Mouse (Mus musculus) stomach, embryonic 16.5 days (tissue): Measurements from ENCODE around the gene Prkab2. TPM values are rescaled to one million over a fixed set of nuclear protein-coding genes. Genes with fewer than 3 reads are reported as not detected.

Experiments
- ATAC-seq: fragments of 200-750 bp; cut with Nextera tagmentation; 2 replicates; pipeline ENCODE4 v1.8.0; 2017; ENCODE audit warnings: moderate number of reproducible peaks, moderate TSS enrichment; ENCODE audit not compliant: insufficient read depth, low FRiP score
- H3K27ac ChIP-seq: fragments of 300-500 bp; sonication (generic); 2 replicates; pipeline ENCODE4 v1.5.1; 2014; ENCODE audit warnings: low read length
- H3K27me3 ChIP-seq: fragments of 300-500 bp; sonication (generic); 2 replicates; pipeline ENCODE4 v1.6.1; 2014; ENCODE audit warnings: low read length, control low read depth, mixed read lengths; ENCODE audit not compliant: control insufficient read depth, insufficient read depth
- H3K36me3 ChIP-seq: fragments of 300-500 bp; sonication (generic); 2 replicates; pipeline ENCODE4 v1.6.1; 2014; ENCODE audit warnings: low read length; ENCODE audit not compliant: control insufficient read depth, insufficient read depth
- H3K4me1 ChIP-seq: fragments of 300-500 bp; sonication (generic); 2 replicates; pipeline ENCODE4 v1.6.1; 2014; ENCODE audit warnings: low read length, control low read depth, mixed read lengths; ENCODE audit not compliant: control insufficient read depth, insufficient read depth
- H3K4me2 ChIP-seq: fragments of 300-500 bp; sonication (generic); 2 replicates; pipeline ENCODE4 v1.6.1; 2014; ENCODE audit warnings: low read depth, low read length, mixed read lengths
- H3K4me3 ChIP-seq: fragments of 300-500 bp; sonication (generic); replicated peaks from 2 replicates; pipeline ENCODE4 v1.5.1; 2014; ENCODE audit warnings: mild to moderate bottlenecking, low read length
- H3K9ac ChIP-seq: fragments of 300-500 bp; sonication (generic); 2 replicates; pipeline ENCODE4 v1.6.1; 2014; ENCODE audit warnings: low read length
- H3K9me3 ChIP-seq: fragments of 300-500 bp; sonication (generic); replicated peaks from 2 replicates; pipeline ENCODE4 v1.6.1; 2016; ENCODE audit warnings: low read length, control low read depth; ENCODE audit not compliant: control insufficient read depth
- WGBS: fragments of 180-500 bp; shearing (Covaris S2); extraction: QIAGEN DNeasy Blood & Tissue Kit; methylation state at CpG from one replicate; pipeline ENCODE4 v1.1.7; 2014; 5-methylcytosine and 5-hydroxymethylcytosine counted together
- polyA plus RNA-seq: library from polyadenylated mRNA; unstranded; fragments of >200 nt; fragmentation: Nextera tagmentation; extraction: Ambion mirVana; gene quantifications from 2 replicates; pipeline ENCODE4 v1.2.1, GENCODE M21; 2015

Prkab2 gene
- polyA plus RNA-seq, 1 experiment from 2014 or later, result 10.3 TPM

- WGBS, result 68% methylated on average over 6 of the region's 6 CpGs
- Histone ChIP-seq H3K27me3 (no peaks in the 10 kb centered on the region), H3K27ac (no peak overlapping the region), H3K4me3 (no peak overlapping the region), H3K9me3 (no peaks in the 10 kb centered on the region), H3K36me3 (no peaks in the 10 kb centered on the region), H3K4me1 (no peaks in the 10 kb centered on the region), H3K9ac (no peak overlapping the region), H3K4me2 (no peak overlapping the region)
- no peak for ATAC-seq
Observed at GRCm38 (mm10) chr3:97693806-97694205, 35.8 kb downstream of the Prkab2 start.

GRCm38 (mm10) chr3:97696866-97697265 lies 38.9 kb downstream of the Prkab2 start:
- Histone ChIP-seq H3K27me3 (no peaks in the 10 kb centered on the region), H3K27ac (no peak overlapping the region), H3K36me3 (no peaks in the 10 kb centered on the region), H3K4me1 (no peaks in the 10 kb centered on the region), H3K4me3 (no peak overlapping the region), H3K9ac (no peak overlapping the region), H3K4me2 (no peak overlapping the region), H3K9me3 (no peaks in the 10 kb centered on the region)
- WGBS, result 81% methylated on average over 9 of the region's 9 CpGs
- no peak for ATAC-seq

- Histone ChIP-seq H3K9ac (no peak overlapping the region), H3K4me3 (no peak overlapping the region), H3K36me3 (no peaks in the 10 kb centered on the region), H3K4me2 (no peak overlapping the region), H3K27me3 (no peaks in the 10 kb centered on the region), H3K9me3 (no peaks in the 10 kb centered on the region), H3K27ac (no peak overlapping the region), H3K4me1 (no peaks in the 10 kb centered on the region)
- WGBS, result 55% methylated on average over 9 of the region's 9 CpGs
- ATAC-seq, result no peak
Observed at GRCm38 (mm10) chr3:97697291-97697690, 39.3 kb downstream of the Prkab2 start.

- Histone ChIP-seq H3K36me3 (no peaks in the 10 kb centered on the region), H3K4me2 (no peak overlapping the region), H3K4me1 (no peaks in the 10 kb centered on the region), H3K4me3 (no peak overlapping the region), H3K27ac (no peak overlapping the region), H3K27me3 (no peaks in the 10 kb centered on the region), H3K9ac (no peak overlapping the region), H3K9me3 (no peaks in the 10 kb centered on the region)
- no peak for ATAC-seq
- WGBS, result 81% methylated on average over 3 of the region's 3 CpGs
Observed at GRCm38 (mm10) chr3:97699061-97699460, 41.1 kb downstream of the Prkab2 start.

- no peaks in the 10 kb centered on the region for H3K36me3 ChIP-seq
- H3K4me1 ChIP-seq, result no peaks in the 10 kb centered on the region
- no peak overlapping the region for H3K9ac ChIP-seq
- no peak for ATAC-seq
- H3K9me3 ChIP-seq, result no peaks in the 10 kb centered on the region
- 44% methylated on average over 3 of the region's 3 CpGs for whole genome bisulfite sequencing
- H3K27ac ChIP-seq, result no peak overlapping the region
- H3K27me3 ChIP-seq, result no peaks in the 10 kb centered on the region
- no peak overlapping the region for H3K4me2 ChIP-seq
- no peak overlapping the region for H3K4me3 ChIP-seq
Observed at GRCm38 (mm10) chr3:97701198-97701597, 43.2 kb downstream of the Prkab2 start.

GRCm38 (mm10) chr3:97702448-97703080 lies 44.6 kb downstream of the Prkab2 start:
- no peaks in the 10 kb centered on the region for H3K27me3 ChIP-seq
- no peak overlapping the region for H3K27ac ChIP-seq
- H3K9me3 ChIP-seq, result no peaks in the 10 kb centered on the region
- H3K9ac ChIP-seq, result no peak overlapping the region
- 88% methylated on average over 11 of the region's 11 CpGs for WGBS
- no peak for ATAC-seq
- no peaks in the 10 kb centered on the region for H3K4me1 ChIP-seq
- H3K4me2 ChIP-seq, result no peak overlapping the region
- no peak overlapping the region for H3K4me3 ChIP-seq
- no peaks in the 10 kb centered on the region for H3K36me3 ChIP-seq

- Histone ChIP-seq H3K27ac (no peak overlapping the region), H3K27me3 (no peaks in the 10 kb centered on the region), H3K9me3 (no peaks in the 10 kb centered on the region), H3K9ac (no peak overlapping the region), H3K4me1 (no peaks in the 10 kb centered on the region), H3K4me2 (no peak overlapping the region), H3K36me3 (no peaks in the 10 kb centered on the region), H3K4me3 (no peak overlapping the region)
- WGBS, result 82% methylated on average over 3 of the region's 3 CpGs
- no peak for ATAC-seq
Observed at GRCm38 (mm10) chr3:97705508-97705907, 47.5 kb downstream of the Prkab2 start.

GRCm38 (mm10) chr3:97706561-97706960 lies 48.6 kb downstream of the Prkab2 start:
- no peak overlapping the region for H3K4me2 ChIP-seq
- H3K9ac ChIP-seq, result no peak overlapping the region
- no peaks in the 10 kb centered on the region for H3K36me3 ChIP-seq
- no peaks in the 10 kb centered on the region for H3K9me3 ChIP-seq
- H3K27me3 ChIP-seq, result no peaks in the 10 kb centered on the region
- no peaks in the 10 kb centered on the region for H3K4me1 ChIP-seq
- WGBS, result 81% methylated on average over 4 of the region's 4 CpGs
- ATAC-seq, result no peak
- no peak overlapping the region for H3K4me3 ChIP-seq
- no peak overlapping the region for H3K27ac ChIP-seq

- no peak overlapping the region for H3K9ac ChIP-seq
- no peaks in the 10 kb centered on the region for H3K9me3 ChIP-seq
- H3K36me3 ChIP-seq, result no peaks in the 10 kb centered on the region
- ATAC-seq, result no peak
- no peaks in the 10 kb centered on the region for H3K27me3 ChIP-seq
- no peak overlapping the region for H3K4me3 ChIP-seq
- no peak overlapping the region for H3K4me2 ChIP-seq
- H3K4me1 ChIP-seq, result no peaks in the 10 kb centered on the region
- no peak overlapping the region for H3K27ac ChIP-seq
- WGBS, result 83% methylated on average over 11 of the region's 11 CpGs
Observed at GRCm38 (mm10) chr3:97710134-97710533, 52.1 kb downstream of the Prkab2 start.
